Mouse (Mus musculus): ENCODE measurements at regions not wholly inside any gene's neighbourhood (a gene's known extent, or its start where the extent isn't known, plus 50 kb on each side); places are given as distances from the start of the nearest gene placed in this dataset.
"Not testable (repeated sequence)": the region's sequence is repeated elsewhere in the genome, so short reads cannot be mapped to it uniquely, and the experiment has no call there.

DNA sequence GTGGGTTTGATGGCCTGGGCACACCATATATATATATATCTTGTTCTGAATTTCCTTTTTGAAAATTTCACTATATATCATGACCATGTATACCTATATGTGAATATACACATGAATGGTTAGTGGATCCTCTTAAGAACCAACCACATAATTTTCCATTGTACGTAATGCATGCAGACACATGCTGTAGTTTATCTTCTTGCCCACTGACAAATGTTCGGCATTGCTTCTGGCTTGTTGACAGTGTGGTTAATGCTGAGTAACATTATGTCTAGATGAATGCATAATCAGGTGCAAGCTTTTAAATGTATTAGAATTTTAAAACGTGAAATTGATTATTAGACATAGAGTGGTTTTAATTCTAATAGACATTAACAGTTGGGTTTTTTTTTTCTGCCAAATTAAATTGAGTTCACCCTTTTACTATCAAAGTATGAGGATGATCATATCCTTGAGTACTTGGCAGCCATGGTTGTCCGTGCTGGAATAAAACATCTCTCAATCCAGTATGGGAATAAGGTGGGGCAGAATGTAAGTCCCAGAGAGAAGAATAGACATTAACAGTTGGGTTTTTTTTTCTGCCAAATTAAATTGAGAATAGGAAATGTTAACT, 110.3 kb downstream of the A730009L09Rik start:
- Histone ChIP-seq H3K4me1 (ENCODE audit: control insufficient read depth, insufficient read depth, low read length) (peaks cover 5% of the 10 kb centered on the region), H3K4me3 (ENCODE audit: insufficient read depth, low read length) (no peak overlapping the region), H3K27ac (ENCODE audit: insufficient read depth, low read depth, low read length) (no peak overlapping the region)
- TF ChIP-seq POLR2A (IDR thresholded peaks at IDR 0.05; ENCODE audit: borderline replicate concordance, low read depth, low read length): no peak
- TF ChIP-seq CTCF (IDR thresholded peaks at IDR 0.05; ENCODE audit: low read depth, low read length): no peak

DNA sequence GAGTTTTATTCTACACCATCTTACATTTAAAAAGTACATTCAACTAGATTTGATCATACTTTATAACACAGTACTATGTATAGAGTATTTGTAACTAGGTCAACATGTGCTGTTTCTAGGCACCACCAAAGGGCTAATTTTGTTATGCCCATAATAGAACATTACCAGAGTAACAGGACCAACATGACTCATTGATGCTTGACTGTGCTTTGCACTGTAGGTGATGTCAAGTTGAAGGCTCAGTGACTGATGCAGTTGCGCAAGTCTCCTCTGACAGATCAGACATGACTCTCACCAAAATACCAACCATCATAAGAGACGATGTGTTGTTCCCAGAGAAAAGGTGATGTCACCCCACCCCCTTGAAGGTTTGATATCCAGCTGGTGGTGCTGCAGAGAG, 108.5 kb downstream of the Mrpl39 start:
- TF ChIP-seq CTCF (IDR thresholded peaks at IDR 0.05; ENCODE audit: low read depth, low read length) (no peak), POLR2A (IDR thresholded peaks at IDR 0.05; ENCODE audit: borderline replicate concordance, low read depth, low read length) (no peak)
- Histone ChIP-seq H3K4me3 (ENCODE audit: insufficient read depth, low read length) (no peak overlapping the region), H3K4me1 (ENCODE audit: control insufficient read depth, insufficient read depth, low read length) (peaks cover 3% of the 10 kb centered on the region; the same call in 1 of the 2 replicates), H3K27ac (ENCODE audit: insufficient read depth, low read depth, low read length) (no peak overlapping the region)

- Histone ChIP-seq H3K4me3 (ENCODE audit: insufficient read depth, low read length) (no peak overlapping the region), H3K4me1 (ENCODE audit: control insufficient read depth, insufficient read depth, low read length) (no peaks in the 10 kb centered on the region), H3K27ac (ENCODE audit: insufficient read depth, low read depth, low read length) (no peak overlapping the region)
- TF ChIP-seq POLR2A (IDR thresholded peaks at IDR 0.05; ENCODE audit: borderline replicate concordance, low read depth, low read length) (no peak), CTCF (IDR thresholded peaks at IDR 0.05; ENCODE audit: low read depth, low read length) (no peak)
Observed at GRCm38 (mm10) chr16:84629868-84630267, 105.7 kb downstream of the Mrpl39 start.

DNA sequence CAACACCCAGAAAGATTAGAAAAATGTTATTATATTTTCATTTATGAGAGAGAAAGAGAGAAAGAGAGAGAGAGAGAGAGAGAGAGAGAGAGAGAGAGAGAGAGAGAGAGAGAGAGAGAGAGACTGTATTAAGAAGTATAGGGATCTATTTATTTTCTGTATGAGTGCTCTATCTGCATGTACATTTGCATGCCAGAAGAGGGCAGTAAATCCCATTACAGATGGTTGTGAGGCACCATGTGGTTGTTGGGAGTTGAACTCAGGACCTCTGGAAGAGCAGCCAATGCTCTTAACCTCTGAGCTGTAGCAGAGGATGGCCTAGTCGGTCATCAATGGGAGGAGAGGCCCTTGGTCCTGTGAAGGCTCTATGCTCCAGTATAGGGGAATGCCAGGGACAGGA, 91.1 kb downstream of the Mrpl39 start:
- not testable (repeated sequence) for H3K27ac ChIP-seq (ENCODE audit: insufficient read depth, low read depth, low read length)

GRCm38 (mm10) chr16:84646172-84646684, 89.3 kb downstream of the Mrpl39 start:
- Histone ChIP-seq H3K27ac (ENCODE audit: insufficient read depth, low read depth, low read length) (no peak overlapping the region), H3K4me1 (ENCODE audit: control insufficient read depth, insufficient read depth, low read length) (no peaks in the 10 kb centered on the region), H3K4me3 (ENCODE audit: insufficient read depth, low read length) (no peak overlapping the region)
- TF ChIP-seq POLR2A (IDR thresholded peaks at IDR 0.05; ENCODE audit: borderline replicate concordance, low read depth, low read length): no peak
- no peak for TF ChIP-seq CTCF (IDR thresholded peaks at IDR 0.05; ENCODE audit: low read depth, low read length)

More for the DNA sequence above, 91.1 kb downstream of the Mrpl39 start:
- H3K4me1 ChIP-seq (ENCODE audit: control insufficient read depth, insufficient read depth, low read length); H3K4me3 ChIP-seq (ENCODE audit: insufficient read depth, low read length): not testable (repeated sequence)

DNA sequence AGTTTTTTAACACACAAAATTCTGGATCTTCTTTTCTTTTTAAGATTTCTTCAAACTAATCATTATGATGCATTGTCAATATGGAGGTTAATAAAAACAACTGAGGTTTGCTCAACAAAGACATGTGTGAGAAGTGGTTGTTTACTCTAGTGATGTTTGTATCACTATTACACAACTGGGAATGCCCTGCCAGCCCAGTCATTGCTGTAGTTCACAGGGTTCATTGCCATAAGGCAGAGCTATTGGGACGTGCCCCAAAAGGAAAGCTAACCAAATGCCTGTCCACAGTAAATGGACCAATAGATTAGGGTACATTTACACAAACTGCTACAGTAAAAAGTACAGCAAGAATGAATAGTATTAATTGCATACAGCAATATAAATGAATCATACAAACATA, 84.9 kb downstream of the Mrpl39 start:
- no peaks in the 10 kb centered on the region for H3K4me1 ChIP-seq (ENCODE audit: control insufficient read depth, insufficient read depth, low read length)
- TF ChIP-seq CTCF (IDR thresholded peaks at IDR 0.05; ENCODE audit: low read depth, low read length): no peak
- TF ChIP-seq POLR2A (IDR thresholded peaks at IDR 0.05; ENCODE audit: borderline replicate concordance, low read depth, low read length): no peak
- no peak overlapping the region for H3K27ac ChIP-seq (ENCODE audit: insufficient read depth, low read depth, low read length)
- H3K4me3 ChIP-seq (ENCODE audit: insufficient read depth, low read length): no peak overlapping the region

GRCm38 (mm10) chr16:84653873-84654272, 81.7 kb downstream of the Mrpl39 start:
- H3K27ac ChIP-seq (ENCODE audit: insufficient read depth, low read depth, low read length): no peak overlapping the region
- TF ChIP-seq POLR2A (IDR thresholded peaks at IDR 0.05; ENCODE audit: borderline replicate concordance, low read depth, low read length) (no peak), CTCF (IDR thresholded peaks at IDR 0.05; ENCODE audit: low read depth, low read length) (no peak)
- no peak overlapping the region for H3K4me3 ChIP-seq (ENCODE audit: insufficient read depth, low read length)
- H3K4me1 ChIP-seq (ENCODE audit: control insufficient read depth, insufficient read depth, low read length): no peaks in the 10 kb centered on the region

DNA sequence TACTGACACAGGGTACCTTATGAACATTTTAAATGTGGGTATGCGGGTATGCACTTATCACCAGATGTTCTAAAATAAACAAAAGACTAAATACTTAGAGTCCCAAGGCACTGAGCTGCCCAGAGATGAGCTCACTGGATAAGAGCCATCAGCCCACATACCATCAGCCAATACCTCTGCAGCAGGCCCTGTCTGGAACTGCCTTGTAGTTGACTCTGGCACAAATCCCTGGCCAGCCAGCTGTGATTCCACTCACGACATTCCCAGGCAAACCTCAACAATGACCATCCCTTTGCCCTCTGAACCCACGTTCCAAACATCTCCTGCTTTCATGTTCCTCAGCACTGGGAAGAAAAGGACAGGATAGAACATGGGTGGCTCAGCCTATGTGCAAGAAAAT, 73.7 kb downstream of the Mrpl39 start:
- H3K27ac ChIP-seq (ENCODE audit: insufficient read depth, low read depth, low read length): no peak overlapping the region
- H3K4me1 ChIP-seq (ENCODE audit: control insufficient read depth, insufficient read depth, low read length): no peaks in the 10 kb centered on the region
- no peak for TF ChIP-seq POLR2A (IDR thresholded peaks at IDR 0.05; ENCODE audit: borderline replicate concordance, low read depth, low read length)
- no peak for TF ChIP-seq CTCF (IDR thresholded peaks at IDR 0.05; ENCODE audit: low read depth, low read length)
- H3K4me3 ChIP-seq (ENCODE audit: insufficient read depth, low read length): no peak overlapping the region

DNA sequence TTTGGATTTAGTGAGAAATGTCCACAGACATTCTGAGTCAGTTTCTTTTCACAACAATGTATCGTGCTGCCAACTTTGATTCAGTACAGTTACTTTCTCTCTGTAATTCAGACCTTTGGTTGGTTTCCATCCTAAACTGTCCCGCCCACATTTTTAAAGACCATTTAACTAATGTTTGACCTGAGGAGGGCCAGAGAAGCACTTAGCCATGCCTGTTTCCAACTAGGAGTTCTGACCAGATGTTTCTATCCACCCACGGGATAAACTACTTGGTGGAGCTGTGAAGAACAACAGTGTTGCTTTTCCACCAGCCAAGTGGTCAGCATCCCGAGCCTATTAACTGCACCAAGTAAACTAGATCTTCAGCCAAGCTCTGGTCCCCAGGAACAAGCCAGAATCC, 72.0 kb downstream of the Mrpl39 start:
- Histone ChIP-seq H3K4me3 (ENCODE audit: insufficient read depth, low read length) (no peak overlapping the region), H3K27ac (ENCODE audit: insufficient read depth, low read depth, low read length) (no peak overlapping the region), H3K4me1 (ENCODE audit: control insufficient read depth, insufficient read depth, low read length) (no peaks in the 10 kb centered on the region)
- TF ChIP-seq POLR2A (IDR thresholded peaks at IDR 0.05; ENCODE audit: borderline replicate concordance, low read depth, low read length): no peak
- TF ChIP-seq CTCF (IDR thresholded peaks at IDR 0.05; ENCODE audit: low read depth, low read length): no peak
